Mouse (Mus musculus) megakaryocyte, embryonic 14.5 days (primary cell): ENCODE measurements around the gene Napepld.

Source experiments
- FLI1 ChIP-seq: IDR thresholded peaks from 2 replicates; pipeline ENCODE4 v1.6.1; 2012; ENCODE audit warnings: low read length, inconsistent platforms, mixed read lengths
- GATA1 ChIP-seq: IDR thresholded peaks from 3 replicates; pipeline ENCODE4 v1.6.1; 2012; ENCODE audit warnings: mixed read lengths, low read length, inconsistent platforms, borderline replicate concordance

DNA sequence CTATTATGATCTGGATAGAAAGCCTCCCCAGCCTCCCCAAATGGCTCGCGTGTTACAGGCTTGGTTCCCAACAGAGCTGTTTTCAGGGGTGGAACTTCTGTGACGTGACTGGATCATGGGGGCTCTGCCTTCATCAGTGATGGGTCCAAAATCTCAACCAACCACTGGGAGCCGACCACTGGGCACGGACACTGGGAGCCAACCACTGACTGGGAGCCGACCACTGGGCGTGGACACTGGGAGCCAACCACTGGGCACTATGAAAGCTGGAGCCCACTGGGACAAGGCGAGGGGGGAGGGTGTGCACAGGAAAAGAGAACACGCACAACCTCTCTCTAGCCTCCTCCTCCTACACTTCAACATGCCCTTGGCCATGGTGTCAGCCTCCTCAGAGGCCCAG, 17.4 kb downstream of the Napepld start:
- TF ChIP-seq GATA1 (no peak), FLI1 (no peak)
